Mouse (Mus musculus) urinary bladder, postnatal 10 days (tissue): ENCODE results near the gene Abca14.

Source experiments
- DNase-seq: peaks from one replicate; pipeline ENCODE4 v3.0.0; 2022; ENCODE audit warnings: low spot score

The Abca14 gene

GRCm38 (mm10) chr7:120203789-120204188 lies at the start of gene Abca14:
Gene Abca14 (plus strand): TSS chr7:120203961.
- peak; percentile 48 for DNase-seq

DNA sequence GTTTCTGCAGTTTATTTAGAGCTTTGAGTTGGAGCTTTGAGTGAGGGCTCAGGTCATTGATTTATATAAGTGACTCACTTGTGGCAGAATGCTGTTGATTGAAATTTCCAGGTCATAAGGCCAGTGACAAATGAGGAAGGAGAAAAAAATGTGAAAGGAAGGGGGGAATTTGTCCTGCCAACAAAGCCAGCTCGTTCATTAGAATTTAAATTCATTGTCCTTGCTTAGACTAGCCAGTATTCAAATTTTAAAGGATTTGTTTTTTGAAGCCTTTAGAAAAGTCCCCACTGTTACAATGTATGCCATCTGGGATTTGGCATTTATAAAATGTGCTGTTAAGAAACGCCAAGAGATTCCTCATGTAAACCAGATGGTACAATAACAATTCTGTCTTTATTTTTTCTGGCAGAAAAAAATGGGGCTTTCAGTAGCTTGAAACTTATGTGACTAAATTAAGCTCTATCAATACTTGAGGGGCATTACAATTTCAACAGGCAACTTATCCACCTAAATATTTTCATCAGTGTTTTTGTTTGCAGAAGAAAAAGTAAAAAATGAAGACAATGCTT lies 46.8 kb upstream of the Abca14 start:
- DNase-seq, result no peak

- DNase-seq, result no peak
These were observed 46.1 kb upstream of the Abca14 start for GRCm38 (mm10) chr7:120157575-120158061.

- no peak for DNase-seq
These were observed 45.6 kb upstream of the Abca14 start for GRCm38 (mm10) chr7:120158121-120158613.

GRCm38 (mm10) chr7:120163581-120164251 lies 40.0 kb upstream of the Abca14 start:
- no peak for DNase-seq

DNA sequence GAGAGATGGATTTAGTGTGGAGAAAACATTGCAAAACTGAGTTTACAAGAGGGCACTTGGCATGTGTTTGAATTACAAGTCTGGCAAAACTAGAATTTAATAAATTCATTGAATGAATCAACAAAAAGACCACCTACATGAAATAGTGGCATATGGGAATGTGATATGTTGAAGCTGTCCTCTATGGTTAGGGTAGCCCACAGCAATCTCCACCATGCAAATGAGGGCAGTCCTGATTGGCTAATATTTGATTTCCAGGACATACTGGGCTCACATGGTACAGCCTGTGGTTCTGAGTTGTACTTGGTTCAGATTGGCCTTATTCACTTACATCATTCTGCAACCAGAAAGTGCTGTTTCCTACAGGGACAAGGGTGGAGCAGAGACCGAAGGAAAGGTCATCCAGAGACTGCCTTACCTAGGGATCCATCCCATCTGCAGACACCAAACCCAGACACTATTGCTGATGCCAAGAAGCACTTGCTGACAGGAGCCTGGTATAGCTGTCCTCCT lies 31.5 kb upstream of the Abca14 start:
- no peak for DNase-seq

GRCm38 (mm10) chr7:120173603-120174244 lies 30.0 kb upstream of the Abca14 start, which contains the start of gene Anks4b:
Gene Anks4b (plus strand): TSS chr7:120173858.
- DNase-seq, result no peak

DNA sequence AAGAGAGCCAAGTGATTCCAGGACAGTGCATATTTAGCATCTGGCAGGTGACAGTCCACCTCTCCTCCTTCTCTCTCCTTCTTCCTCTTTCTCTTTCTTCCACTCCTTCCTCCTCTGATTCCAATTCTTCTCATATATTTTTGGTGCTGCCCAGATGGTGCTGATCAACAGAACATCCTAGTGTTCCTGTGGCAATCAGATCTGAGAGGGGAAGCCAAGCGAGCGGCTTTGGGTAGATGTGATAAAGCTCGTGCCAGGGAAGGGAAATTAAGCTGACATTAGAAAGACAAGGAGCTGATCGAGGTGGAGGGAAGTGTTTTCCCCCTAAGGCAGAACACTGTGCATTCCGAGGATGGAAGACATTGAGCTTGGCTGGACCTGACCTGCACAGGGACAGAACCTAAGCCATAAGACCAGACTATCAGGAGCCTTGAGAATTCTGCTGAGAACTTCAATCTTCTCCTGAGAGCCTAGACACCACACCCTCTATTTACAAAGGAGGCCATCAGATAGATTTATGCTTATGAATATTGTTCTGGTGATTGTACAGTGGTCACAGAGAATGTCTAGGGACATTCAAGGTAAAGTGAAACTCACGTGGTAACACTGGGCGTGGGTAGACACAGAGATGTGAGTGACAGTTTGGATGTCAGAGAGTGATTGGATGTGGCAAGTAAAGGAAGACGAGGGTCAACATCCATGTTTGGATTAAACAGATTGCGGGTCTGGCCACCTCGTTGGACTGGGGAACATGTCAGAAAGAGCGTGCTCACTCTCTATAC lies 28.8 kb upstream of the Abca14 start:
- DNase-seq, result no peak

DNA sequence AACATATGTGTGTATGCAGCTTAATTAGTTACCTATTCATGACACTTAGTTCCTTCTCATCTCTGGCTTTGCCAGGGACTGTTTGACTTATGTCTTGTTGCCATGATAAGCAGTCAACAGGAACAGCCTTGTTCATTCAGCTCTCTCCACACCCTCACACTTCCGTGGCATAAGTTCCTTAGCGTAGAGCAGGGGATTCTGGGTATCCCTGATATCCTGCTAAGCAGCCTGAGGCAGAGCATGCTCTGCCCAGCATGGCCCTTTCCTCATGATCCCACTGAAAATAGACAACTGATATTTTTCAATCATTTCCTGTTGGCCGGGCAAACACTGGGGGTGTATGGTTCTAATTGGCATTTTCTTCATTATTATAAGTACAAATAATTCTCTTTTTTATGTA lies 26.1 kb upstream of the Abca14 start:
- no peak for DNase-seq

DNA sequence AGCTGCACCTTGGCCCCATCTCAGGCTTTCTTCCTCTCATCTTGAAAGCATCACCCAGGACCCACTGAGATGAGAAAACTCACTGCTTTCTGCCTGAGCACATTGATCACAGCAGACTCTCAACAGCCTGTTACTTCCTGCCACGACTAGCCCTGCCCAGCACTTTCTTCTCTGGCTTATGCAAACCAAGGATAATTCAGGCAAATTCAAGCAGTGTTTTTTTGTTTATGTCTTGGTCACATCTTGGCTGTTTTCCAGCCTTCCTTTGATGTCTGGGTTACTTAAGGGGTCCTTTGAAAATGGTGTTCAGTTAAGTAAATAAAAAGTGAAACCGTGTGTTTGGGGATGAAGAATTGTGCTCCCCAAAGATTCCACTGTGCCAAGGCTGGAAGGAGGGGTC lies 24.8 kb upstream of the Abca14 start:
- DNase-seq, result no peak

DNA sequence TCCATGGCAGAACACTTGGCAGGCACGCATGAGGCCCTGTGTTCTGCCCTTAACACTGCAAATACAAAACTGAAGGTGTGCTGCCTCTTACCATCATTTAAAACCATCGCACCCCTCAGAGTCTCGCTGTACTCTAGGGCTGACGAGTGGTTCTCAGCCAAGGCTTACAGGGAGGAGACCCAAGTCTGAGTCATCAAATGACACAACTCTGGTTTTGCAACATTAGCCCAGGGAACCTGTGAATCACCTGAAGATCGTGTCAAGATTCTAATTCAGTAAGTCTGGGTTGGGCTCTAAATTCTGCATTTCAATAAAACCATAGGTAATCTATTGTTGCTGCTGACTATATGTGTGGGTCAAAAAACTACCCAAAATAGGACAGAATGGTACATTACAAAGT lies 23.2 kb upstream of the Abca14 start:
- DNase-seq, result no peak

- DNase-seq, result no peak
These were observed 22.1 kb upstream of the Abca14 start for GRCm38 (mm10) chr7:120181401-120182230.

DNA sequence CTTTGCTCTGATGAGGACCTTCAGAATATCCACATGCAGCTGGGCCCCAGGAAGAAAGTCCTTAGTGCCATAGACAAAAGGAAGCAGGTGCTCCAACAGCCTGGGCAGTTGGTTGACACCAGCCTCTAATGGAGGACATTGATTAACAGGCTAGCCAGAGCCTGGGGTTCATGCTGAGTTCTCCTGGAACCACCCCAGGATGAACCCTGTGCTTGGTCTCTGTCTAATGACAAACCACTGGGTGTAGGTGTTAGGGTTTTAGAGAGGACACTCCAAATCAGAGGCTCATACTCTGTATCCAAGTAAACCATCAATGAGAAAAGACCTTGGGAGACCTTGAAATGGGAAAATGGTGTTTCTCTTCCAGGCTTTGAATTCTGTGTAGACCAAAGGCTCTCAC lies 20.9 kb upstream of the Abca14 start:
- DNase-seq, result no peak

- DNase-seq, result no peak
These were observed 14.8 kb upstream of the Abca14 start for GRCm38 (mm10) chr7:120188946-120189345.

DNA sequence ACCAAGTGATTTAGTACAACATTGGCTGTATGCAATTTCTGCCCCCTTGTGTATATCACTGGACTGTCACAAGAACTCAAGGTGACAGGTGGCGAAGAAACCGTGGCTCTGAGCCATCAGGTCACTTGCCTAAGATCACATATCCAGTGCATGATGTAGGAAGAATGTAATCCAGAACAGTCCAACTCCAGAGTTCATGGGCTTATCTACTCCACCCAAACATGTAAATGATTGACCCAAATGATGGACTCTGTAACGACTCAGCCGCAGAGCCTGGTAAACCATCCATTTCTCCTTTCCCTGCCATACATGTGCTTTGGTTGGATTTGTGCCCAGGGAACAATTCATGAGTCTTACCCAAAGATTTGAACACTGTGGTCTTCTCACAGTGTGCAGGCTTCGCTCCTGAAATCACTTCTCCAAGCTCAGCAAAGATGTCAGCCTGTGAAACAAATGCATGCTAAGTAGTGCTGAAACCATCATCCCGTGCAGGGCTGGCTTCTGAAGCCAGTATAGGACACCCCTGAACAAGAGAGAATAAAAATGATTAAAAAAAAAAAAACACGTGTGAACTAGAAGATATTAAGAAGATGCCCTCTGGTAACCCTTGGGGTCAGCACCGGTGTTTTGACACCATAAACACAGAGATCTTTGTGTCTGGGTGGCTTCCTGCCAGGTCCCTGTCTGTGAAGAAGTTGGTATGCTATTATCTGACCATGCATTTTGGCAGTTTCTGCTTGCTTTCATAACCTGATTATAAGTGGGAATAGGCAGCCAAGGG lies 14.2 kb upstream of the Abca14 start:
- DNase-seq, result no peak

GRCm38 (mm10) chr7:120190150-120190665 lies 13.6 kb upstream of the Abca14 start:
- DNase-seq, result no peak

GRCm38 (mm10) chr7:120192207-120192606 lies 11.6 kb upstream of the Abca14 start:
- no peak for DNase-seq

DNA sequence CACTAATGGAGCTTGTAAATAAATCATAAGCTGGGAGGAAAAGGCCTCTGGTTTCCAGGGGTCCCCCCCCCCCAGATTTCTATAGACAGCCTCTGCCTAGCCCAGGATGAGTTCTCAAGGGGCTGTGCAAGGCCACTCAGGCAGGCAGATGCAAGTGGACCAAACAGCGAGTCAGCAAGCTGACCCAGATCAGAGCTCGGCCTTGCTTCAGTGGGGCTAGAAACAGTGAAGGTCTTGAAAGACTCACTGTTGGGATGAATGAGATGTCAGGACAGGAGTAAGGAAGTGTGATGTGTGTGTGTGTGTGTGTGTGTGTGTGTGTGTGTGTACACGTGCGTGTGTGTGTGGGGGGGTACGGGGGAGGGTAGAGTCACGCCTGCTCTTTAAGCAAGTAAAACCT lies 10.9 kb upstream of the Abca14 start:
- DNase-seq, result no peak

- no peak for DNase-seq
These were observed 8.6 kb upstream of the Abca14 start for GRCm38 (mm10) chr7:120195207-120195606.

DNA sequence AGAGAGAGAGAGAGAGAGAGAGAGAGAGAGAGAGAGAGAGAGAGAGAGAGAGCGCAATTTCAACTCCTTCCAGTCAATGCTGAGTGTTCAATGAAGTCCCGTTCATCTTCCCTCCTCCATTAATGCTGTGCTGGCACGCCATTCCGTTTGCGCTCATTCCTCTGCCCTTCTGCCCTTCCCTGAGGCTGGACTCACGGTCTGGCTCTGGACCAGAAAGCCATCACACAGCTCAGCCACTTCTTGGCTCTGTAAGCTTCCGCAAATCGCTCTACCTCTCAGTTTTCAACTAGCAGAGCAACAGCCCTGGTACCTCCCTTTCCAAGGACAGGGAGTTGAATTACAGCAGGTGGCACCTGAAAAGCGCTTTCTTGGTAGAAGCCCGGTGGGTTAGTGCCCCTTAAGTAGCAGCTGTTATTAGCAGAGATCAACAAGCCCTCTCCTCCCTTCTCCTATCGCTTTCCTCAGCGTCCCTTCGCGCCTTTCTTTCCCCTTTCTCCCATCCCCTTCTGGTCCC lies 2.5 kb upstream of the Abca14 start:
- DNase-seq, result no peak
